Mouse (Mus musculus) heart, postnatal 0 days (tissue): ENCODE results near the gene Zfp189.

ENCODE experiments used
- CTCF ChIP-seq: IDR thresholded peaks from 2 replicates; pipeline ENCODE4 v1.5.1; 2016; ENCODE audit warnings: antibody characterized with exemption, control low read depth, low read depth
- EP300 ChIP-seq: IDR thresholded peaks from 2 replicates; pipeline ENCODE4 v1.6.1; 2016; ENCODE audit warnings: antibody characterized with exemption, low read depth

GRCm38 (mm10) chr4:49478118-49478877 lies 42.7 kb upstream of the Zfp189 start:
- TF ChIP-seq EP300 (no peak), CTCF (no peak)
